Mouse (Mus musculus): Measurements from ENCODE around the gene Rp9. TPM values are rescaled to one million over a fixed set of nuclear protein-coding genes. Genes with fewer than 3 reads are reported as not detected.
A peak's percentile ranks its signal among the peaks of the same experiment; 100 is the strongest.
"Not testable (repeated sequence)": the region's sequence is repeated elsewhere in the genome, so short reads cannot be mapped to it uniquely, and the experiment has no call there.

The Rp9 gene
- polyA plus RNA-seq, 1 experiment: not detected

DNA sequence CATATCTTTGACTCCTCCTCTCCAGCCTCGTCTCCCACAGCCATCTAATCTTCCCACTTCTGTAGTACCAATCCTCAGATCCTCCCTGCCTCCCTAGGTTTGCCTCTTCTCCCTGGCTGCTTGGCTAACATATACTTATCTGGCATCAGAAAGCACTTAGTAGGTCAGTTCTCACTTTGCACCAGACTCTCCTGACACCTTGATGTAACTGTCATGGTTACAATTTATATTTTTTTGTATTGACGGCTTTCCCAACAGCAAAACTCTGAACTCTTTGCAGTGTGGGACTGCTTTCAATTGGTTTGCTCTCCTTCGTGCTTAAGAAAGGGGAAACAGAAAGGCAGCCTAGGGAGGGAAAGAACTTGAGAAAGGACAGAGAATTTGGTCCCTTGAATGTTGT lies 53.4 kb downstream of the Rp9 start:
- no peak overlapping the region for H3K27ac ChIP-seq (ENCODE audit: insufficient read depth, low read depth, low read length)
- 84% methylated on average over 3 of the region's 3 CpGs for WGBS
- peaks cover 10% of the 10 kb centered on the region for H3K4me1 ChIP-seq (ENCODE audit: control insufficient read depth, insufficient read depth, low read length)
- TF ChIP-seq POLR2A (IDR thresholded peaks at IDR 0.05; ENCODE audit: insufficient read depth, low read depth, low read length) (no peak), CTCF (IDR thresholded peaks at IDR 0.05; ENCODE audit: insufficient read depth, low read depth, low read length) (no peak)
- no peak overlapping the region for H3K4me3 ChIP-seq (ENCODE audit: insufficient read depth, low read depth, low read length)

DNA sequence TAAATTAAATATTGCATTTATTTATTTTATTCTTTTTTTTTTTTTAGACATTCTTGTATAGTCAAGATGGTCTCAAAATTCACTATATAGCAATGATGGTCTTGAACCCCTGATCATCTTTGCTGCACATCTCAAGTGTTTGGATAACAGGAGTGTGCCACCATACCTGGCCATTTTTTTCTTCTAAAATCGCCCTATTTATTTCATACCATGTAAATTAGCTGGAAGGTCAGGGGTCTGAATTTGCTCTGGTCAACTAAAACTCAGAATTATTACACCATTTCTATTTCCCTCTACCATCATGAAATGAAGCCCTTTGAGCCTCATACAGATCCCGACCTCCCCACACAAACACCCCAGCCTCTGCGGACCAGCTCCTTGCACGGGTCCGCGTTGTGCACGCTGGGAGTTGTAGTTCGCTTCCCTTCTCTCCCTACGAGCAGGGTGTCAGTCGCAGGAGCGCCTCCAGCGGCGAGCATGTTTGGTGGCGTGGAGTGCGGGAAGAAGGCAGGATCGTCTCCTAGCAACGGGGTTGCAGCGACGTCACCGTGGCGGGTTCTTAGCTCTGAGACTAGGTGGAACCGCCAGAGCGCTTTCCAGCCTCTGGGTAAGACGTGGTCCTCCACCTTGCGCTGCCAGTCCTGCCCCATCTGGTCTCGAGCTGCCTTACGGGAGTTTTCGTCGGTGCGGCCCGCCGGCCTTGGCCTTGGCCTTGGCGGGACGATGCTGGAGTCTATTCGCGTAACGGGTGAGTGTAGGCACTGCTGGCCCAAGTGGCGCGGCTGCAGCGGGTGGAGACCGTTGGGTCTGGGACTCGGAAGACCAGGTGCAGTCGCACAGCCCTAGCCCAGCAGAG lies 58.3 kb downstream of the Rp9 start, which contains the start of gene 9530077C05Rik:
Gene 9530077C05Rik, plus strand, starts transcription at position 512 of the 856 bp plus-strand sequence.
- Histone ChIP-seq H3K27ac (ENCODE audit: insufficient read depth, low read depth, low read length) (peak within 1 kb of the TSS; percentile 85), H3K4me3 (ENCODE audit: insufficient read depth, low read depth, low read length) (peak within 1 kb of the TSS; percentile 81), H3K4me1 (ENCODE audit: control insufficient read depth, insufficient read depth, low read length) (peaks cover 7% of the 10 kb centered on the region)
- WGBS: under 1% methylated on average over 43 of the region's 43 CpGs
- TF ChIP-seq CTCF (IDR thresholded peaks at IDR 0.05; ENCODE audit: insufficient read depth, low read depth, low read length) (peak; percentile 59; the same call in 1 of the 2 replicates), POLR2A (IDR thresholded peaks at IDR 0.05; ENCODE audit: insufficient read depth, low read depth, low read length) (peak; percentile 60)

DNA sequence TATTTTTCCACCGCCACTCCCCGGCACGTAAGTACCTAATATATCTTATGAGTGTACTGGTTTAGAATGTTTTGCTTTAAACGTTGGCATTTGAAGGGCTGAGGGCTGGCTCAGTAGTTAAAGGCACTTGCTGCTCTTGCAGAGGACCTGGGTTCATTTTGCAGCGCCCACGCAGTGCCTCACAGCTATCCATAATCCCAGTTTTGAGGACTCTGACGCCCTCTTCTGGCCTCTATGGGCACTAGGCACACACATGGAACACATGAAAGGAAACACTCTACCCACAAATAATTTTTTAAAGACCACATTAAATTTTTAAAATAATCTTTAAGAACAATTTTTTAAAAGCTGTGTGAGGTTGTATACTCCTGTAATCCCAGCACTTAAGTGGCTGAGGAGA lies 60.0 kb downstream of the Rp9 start:
- no peak overlapping the region for H3K27ac ChIP-seq (ENCODE audit: insufficient read depth, low read depth, low read length)
- peaks cover 6% of the 10 kb centered on the region for H3K4me1 ChIP-seq (ENCODE audit: control insufficient read depth, insufficient read depth, low read length)
- no peak overlapping the region for H3K4me3 ChIP-seq (ENCODE audit: insufficient read depth, low read depth, low read length)
- TF ChIP-seq CTCF (IDR thresholded peaks at IDR 0.05; ENCODE audit: insufficient read depth, low read depth, low read length) (no peak), POLR2A (IDR thresholded peaks at IDR 0.05; ENCODE audit: insufficient read depth, low read depth, low read length) (no peak)
- 63% methylated on average over 7 of the region's 7 CpGs for WGBS

DNA sequence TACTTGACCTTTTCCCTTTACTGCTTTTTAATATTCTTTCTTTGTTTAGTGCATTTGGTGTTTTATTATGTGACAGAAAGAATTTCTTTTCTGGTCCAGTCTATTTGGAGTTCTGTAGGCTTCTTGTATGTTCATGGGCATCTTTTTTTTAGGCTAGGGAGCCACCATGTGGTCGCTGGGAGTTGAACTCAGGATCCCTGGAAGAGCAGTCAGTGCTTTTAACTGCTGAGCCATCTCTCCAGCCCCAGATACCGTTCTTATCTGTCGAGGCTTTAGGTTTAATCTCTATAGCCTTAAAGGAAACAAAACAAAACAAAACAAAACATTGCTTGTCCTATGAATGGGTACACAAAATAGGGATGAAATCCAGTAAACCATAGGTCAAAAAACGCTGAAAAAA lies 61.2 kb downstream of the Rp9 start:
- not testable (repeated sequence) for H3K4me1 ChIP-seq (ENCODE audit: control insufficient read depth, insufficient read depth, low read length); H3K4me3 ChIP-seq (ENCODE audit: insufficient read depth, low read depth, low read length); H3K27ac ChIP-seq (ENCODE audit: insufficient read depth, low read depth, low read length)
- 22% methylated on average over 4 of the region's 4 CpGs for WGBS

DNA sequence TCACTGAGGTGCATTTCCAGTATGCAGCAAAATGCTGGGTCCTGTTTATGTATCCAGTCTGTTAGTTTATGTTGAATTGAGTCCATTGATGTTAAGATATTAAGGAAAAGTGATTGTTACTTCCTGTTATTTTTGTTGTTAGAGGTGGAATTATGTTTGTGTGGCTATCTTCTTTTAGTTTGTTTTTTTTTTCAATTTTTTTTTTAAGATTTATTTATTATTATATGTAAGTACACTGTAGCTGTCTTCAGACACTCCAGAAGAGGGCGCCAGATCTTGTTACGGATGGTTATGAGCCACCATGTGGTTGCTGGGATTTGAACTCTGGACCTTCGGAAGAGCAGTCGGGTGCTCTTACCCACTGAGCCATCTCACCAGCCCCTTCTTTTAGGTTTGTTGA lies 61.9 kb downstream of the Rp9 start:
- H3K4me1 ChIP-seq (ENCODE audit: control insufficient read depth, insufficient read depth, low read length); H3K4me3 ChIP-seq (ENCODE audit: insufficient read depth, low read depth, low read length); H3K27ac ChIP-seq (ENCODE audit: insufficient read depth, low read depth, low read length): not testable (repeated sequence)
- 84% methylated on average over 4 of the region's 4 CpGs for WGBS

DNA sequence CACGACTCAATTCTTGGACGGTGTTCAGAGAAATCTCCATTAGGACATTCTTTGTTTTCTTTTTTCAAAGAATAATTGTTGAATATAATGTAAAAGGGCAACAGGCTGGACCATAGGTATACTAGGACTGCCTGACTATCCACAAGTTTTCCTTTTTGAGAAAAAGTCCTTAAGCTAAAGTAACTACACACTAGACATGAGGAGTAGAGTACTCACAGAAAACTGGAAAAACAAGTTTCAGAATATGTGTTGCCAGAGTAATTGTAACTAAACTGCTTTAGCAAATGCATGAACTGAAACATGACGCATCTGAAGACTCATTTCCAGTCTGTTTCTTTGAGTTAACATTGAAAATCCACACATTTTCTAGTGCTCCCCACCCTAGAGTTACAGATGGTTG lies 64.1 kb downstream of the Rp9 start:
- no peaks in the 10 kb centered on the region for H3K4me1 ChIP-seq (ENCODE audit: control insufficient read depth, insufficient read depth, low read length)
- TF ChIP-seq CTCF (IDR thresholded peaks at IDR 0.05; ENCODE audit: insufficient read depth, low read depth, low read length) (no peak), POLR2A (IDR thresholded peaks at IDR 0.05; ENCODE audit: insufficient read depth, low read depth, low read length) (no peak)
- 57% methylated on average over 3 of the region's 3 CpGs for WGBS
- no peak overlapping the region for H3K4me3 ChIP-seq (ENCODE audit: insufficient read depth, low read depth, low read length)
- H3K27ac ChIP-seq (ENCODE audit: insufficient read depth, low read depth, low read length): no peak overlapping the region

DNA sequence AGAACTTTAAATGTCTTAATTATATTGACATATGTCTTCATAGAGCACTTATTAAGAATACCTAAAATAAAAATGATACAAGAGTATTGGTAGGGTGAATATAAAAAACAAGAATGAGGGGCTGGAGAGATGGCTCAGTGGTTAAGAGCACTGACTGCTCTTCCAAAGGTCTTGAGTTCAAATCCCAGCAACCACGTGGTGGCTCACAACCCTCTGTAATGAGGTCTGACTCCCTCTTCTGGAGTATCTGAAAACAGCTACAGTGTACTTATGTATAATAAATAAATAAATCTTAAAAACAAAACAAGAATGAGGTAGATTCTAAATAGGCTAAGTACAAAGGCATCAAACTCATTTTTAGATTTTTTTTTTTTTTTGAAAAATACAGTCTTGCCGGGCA lies 66.0 kb downstream of the Rp9 start:
- not testable (repeated sequence) for H3K4me1 ChIP-seq (ENCODE audit: control insufficient read depth, insufficient read depth, low read length); H3K4me3 ChIP-seq (ENCODE audit: insufficient read depth, low read depth, low read length); H3K27ac ChIP-seq (ENCODE audit: insufficient read depth, low read depth, low read length)
- 74% methylated on average over 2 of the region's 2 CpGs for WGBS

DNA sequence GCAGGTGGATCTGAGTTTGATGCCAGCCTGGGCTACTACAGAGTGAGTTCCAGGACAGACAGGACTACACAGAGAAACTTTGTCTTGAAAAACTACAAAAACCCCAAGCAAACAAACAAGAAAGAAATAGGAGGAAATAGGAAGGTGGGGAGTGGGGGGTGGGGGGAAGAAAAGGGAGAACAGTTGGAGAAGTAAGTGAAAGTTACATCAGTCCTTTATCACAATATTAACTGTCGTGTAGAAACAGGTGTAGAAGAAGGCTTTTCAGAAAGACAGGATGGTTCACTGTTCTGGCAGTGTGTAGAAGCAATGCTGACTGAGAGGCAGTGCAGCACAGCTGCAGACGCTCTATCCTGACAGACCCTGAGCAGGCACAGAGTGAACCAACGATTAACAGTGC lies 66.6 kb downstream of the Rp9 start:
- H3K4me1 ChIP-seq (ENCODE audit: control insufficient read depth, insufficient read depth, low read length): no peaks in the 10 kb centered on the region
- H3K4me3 ChIP-seq (ENCODE audit: insufficient read depth, low read depth, low read length): no peak overlapping the region
- 75% methylated on average over 3 of the region's 3 CpGs for WGBS
- no peak overlapping the region for H3K27ac ChIP-seq (ENCODE audit: insufficient read depth, low read depth, low read length)
- TF ChIP-seq CTCF (IDR thresholded peaks at IDR 0.05; ENCODE audit: insufficient read depth, low read depth, low read length) (no peak), POLR2A (IDR thresholded peaks at IDR 0.05; ENCODE audit: insufficient read depth, low read depth, low read length) (no peak)

DNA sequence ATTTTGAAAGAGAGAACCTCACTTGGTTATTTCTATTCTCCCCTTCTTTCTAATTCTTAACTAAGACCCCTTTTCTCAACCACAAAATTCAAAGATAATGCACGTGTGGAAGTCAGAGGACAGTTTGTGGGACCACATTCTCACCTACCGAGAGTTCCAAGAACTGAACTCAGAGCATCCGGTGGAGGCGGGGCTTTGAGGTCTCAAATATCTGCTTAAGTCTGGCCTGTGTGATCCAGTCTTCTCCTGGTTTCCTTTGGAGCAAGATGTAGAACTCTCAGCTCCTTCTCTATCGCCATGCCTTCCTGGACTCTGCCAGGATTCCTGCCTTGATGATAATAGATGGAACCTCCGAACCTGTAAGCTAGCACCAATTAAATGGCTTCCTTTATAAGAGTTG lies 67.5 kb downstream of the Rp9 start:
- H3K27ac ChIP-seq (ENCODE audit: insufficient read depth, low read depth, low read length): no peak overlapping the region
- TF ChIP-seq CTCF (IDR thresholded peaks at IDR 0.05; ENCODE audit: insufficient read depth, low read depth, low read length) (no peak), POLR2A (IDR thresholded peaks at IDR 0.05; ENCODE audit: insufficient read depth, low read depth, low read length) (no peak)
- H3K4me3 ChIP-seq (ENCODE audit: insufficient read depth, low read depth, low read length): no peak overlapping the region
- H3K4me1 ChIP-seq (ENCODE audit: control insufficient read depth, insufficient read depth, low read length): no peaks in the 10 kb centered on the region
- WGBS: 92% methylated on average over 6 of the region's 6 CpGs

DNA sequence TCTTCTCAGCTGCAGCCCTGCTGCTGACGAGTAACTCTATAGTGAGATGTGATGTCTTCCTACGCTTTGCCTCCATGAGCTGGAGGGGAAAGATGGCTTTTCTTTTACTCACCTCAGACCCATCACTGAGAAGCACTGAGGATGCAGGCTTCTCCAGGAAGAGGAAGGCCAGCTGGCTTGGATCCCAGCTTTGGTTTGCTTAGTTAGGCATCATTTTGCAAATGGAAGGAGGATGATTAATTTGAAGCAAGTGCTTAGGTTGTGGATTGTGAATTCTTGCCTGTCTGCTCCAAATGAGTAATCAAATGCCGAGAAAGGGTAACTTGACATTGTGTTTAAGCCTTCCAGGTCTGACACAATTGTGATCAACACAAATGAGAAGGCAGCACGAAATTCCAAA lies 70.5 kb downstream of the Rp9 start:
- Histone ChIP-seq H3K27ac (ENCODE audit: insufficient read depth, low read depth, low read length) (no peak overlapping the region), H3K4me1 (ENCODE audit: control insufficient read depth, insufficient read depth, low read length) (no peaks in the 10 kb centered on the region), H3K4me3 (ENCODE audit: insufficient read depth, low read depth, low read length) (no peak overlapping the region)
- 68% methylated on average over 4 of the region's 4 CpGs for WGBS
- no peak for TF ChIP-seq POLR2A (IDR thresholded peaks at IDR 0.05; ENCODE audit: insufficient read depth, low read depth, low read length)
- no peak for TF ChIP-seq CTCF (IDR thresholded peaks at IDR 0.05; ENCODE audit: insufficient read depth, low read depth, low read length)
